Mouse (Mus musculus) layer of hippocampus, adult 9-10 months (tissue): ENCODE measurements around the gene Ncoa5.

Source experiments
- DNase-seq: peaks from one replicate; pipeline ENCODE4 v3.0.0; 2022; ENCODE audit warnings: low spot score

The Ncoa5 gene

DNA sequence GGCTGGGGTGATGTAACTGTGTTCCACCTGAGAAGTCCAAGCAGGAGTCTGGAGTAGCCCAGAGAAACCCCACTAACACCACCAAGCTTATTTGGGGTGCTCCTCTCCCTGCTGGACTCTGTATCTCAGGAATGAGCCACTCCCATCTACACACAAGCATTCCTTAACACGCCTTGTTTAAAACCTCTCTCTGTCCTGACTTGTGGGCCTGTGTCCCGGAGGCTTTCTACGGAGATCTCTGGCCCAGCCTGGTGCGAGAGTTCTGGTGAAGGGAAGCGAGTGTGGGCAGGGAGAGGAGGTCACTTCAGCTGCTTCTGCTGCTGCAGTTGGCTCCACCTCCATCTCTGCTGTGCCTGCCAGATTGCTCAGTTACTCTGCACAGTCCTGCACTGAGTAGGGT lies 78.5 kb downstream of the Ncoa5 start:
- no peak for DNase-seq

DNA sequence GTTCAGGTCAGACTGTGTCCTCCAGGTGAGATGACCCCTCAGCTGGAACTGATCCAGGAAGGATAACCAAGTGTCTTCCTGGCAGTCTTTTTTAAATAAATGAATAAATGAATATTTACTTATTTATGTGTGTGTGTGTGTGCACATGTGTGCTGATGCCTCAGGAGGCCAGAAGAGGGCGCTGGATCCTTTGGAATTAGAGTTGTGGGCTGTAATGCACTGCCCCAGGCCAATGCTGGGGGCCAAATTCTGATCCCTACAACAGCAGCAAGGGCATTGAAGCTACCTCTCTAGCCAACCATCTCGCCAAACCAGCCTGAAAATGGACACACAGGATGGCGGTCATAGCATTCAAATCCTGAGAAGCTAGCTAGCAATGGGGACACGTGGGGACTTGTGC lies 78.9 kb downstream of the Ncoa5 start:
- no peak for DNase-seq

DNA sequence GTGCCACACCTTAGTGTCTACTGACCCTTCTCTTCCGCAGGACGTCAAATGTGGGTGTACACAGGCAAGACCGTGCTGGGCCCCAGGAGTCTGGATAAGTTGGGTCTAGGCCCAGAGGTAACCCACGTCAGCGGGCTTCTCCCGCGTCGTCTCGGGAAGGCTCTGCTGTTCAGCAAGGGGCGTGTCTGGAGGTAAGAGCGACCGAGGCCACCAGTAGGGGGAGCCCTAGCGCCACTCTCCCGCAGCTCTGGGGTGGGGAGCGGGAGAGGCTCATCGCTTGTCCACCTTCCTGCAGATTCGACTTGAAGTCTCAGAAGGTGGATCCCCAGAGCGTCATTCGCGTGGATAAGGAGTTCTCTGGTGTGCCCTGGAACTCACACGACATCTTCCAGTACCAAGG lies 81.4 kb downstream of the Ncoa5 start:
- no peak for DNase-seq

DNA sequence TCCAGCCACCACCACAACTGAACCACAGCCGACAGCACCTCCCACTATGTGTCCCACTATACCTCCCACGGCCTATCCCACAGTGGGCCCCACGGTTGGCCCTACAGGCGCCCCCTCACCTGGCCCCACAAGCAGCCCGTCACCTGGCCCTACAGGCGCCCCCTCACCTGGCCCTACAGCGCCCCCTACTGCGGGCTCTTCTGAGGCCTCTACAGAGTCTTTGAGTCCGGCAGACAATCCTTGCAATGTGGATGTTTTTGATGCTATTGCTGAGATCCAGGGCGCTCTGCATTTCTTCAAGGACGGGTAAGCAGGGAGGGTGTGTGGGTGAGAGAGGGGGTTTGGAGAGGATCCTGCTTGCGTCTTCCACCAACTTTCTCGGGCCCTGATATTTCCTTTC lies 82.2 kb downstream of the Ncoa5 start:
- DNase-seq = no peak

DNA sequence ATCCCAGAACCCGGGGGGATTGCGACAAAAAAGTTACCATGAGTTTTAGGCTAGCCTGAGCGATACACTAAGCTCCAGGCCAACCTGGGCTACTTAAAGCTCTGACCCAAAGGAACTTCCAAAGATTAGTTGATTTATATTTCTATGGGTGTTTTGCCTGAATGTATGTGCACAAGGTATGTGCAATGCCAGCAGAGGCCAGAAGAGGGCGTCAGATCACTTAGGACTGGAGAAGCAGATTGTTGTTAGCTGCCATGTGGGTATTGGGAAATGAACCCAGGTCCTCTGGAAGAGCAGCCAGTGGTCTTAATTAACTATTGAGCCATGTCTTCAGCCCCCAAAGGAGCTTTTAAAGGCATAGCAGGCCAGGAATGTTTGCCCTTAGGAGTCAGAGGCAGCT lies 82.9 kb downstream of the Ncoa5 start:
- DNase-seq = no peak

DNA sequence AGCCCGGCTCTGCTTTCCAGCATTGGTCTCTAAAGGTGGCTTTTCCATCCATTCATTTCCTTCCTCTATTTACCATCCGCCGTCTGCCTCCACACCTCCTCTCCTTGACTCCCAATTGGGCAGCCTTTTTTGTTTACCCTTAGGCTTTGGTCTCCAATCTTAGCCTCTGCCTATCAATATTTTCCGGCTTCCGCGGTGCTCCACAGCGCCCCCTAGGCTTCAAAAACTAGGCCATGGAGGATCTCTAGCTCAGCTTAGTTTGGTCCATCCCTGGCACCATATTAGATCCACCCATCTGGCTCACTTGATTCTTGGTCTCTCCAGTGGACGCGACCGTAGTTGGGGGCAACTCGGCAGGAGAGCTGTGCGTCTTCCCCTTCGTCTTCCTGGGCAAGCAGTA lies 84.2 kb downstream of the Ncoa5 start:
- no peak for DNase-seq
